Comparison of ENCODE assay signal across 9 mouse cellular contexts in the genomic region with DNA sequence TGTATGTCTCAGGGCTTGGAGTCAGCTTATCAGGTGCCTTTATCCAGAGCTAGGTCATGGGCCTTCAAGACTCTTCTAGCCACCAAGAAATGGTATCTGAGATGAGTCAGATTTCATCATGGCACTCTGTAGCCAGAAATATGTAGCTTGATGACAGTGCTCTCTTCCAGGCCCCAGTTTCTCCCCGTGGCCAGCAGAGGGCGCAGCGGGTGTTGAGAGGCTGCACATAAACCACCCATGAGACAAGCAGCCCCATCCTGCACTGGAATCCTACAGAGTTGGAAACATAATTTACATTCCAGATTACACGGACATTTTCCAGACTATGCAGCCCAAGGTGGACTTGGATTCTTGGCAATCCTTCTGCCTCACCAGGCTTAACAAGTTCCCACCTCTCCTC. TPM values are rescaled to one million over a fixed set of nuclear protein-coding genes. Genes with fewer than 3 reads are reported as not detected.
DNase-seq lines count a peak whose midpoint lies in the region; ATAC-seq lines count a peak whose summit lies in the region.
"Had no signal": no experiment of that assay in that cellular context is flagged by ENCODE, and none has a peak within 500 bp of the region (broad histone marks: within the 10 kb centered on the region; RNA-seq: fewer than 3 reads in every experiment).

No protein-coding gene starts in this region.

- DNase-seq in B cell, adult 2 months, result peak; percentile 82
- DNase-seq in NIH3T3 (ENCODE audit: low read depth), result peak; percentile 86
- peak; percentile 61 for DNase-seq in cerebellum, adult 9-11 months
- peak; percentile 48 for DNase-seq in gastrocnemius, postnatal 25 days
- peak; percentile 39 for DNase-seq in large intestine, adult 2 months (ENCODE audit: low read depth, low spot score)
- peak; percentile 66 for DNase-seq in right cerebral cortex, postnatal 25 days
- DNase-seq in urinary bladder, postnatal 4 days (ENCODE audit: low spot score in 2 of 2), result peak; percentile 58 to 81

- no peaks in the 10 kb centered on the region for H3K4me1 ChIP-seq in lung, embryonic 16.5 days (replicated peaks; ENCODE audit: control insufficient read depth, insufficient read depth, low read length)

- 10% methylated on average over 4 of the region's 4 CpGs for WGBS in large intestine, adult 2 months
- WGBS in lung, embryonic 16.5 days, result 8% methylated on average over 4 of the region's 4 CpGs

- H3K4me2 ChIP-seq in lung, embryonic 16.5 days (ENCODE audit: low read depth, low read length), result no peak overlapping the region

- no peak overlapping the region for H3K27ac ChIP-seq in lung, embryonic 16.5 days (ENCODE audit: low read length)
- H3K27ac ChIP-seq: macrophage had no signal

- H3K9ac ChIP-seq in lung, embryonic 16.5 days (ENCODE audit: low read length), result no peak overlapping the region

- H3K4me3 ChIP-seq in lung, embryonic 16.5 days (ENCODE audit: low read length), result no peak overlapping the region

- peak; percentile 47; the same call in 1 of the 2 replicates for ATAC-seq in lung, embryonic 16.5 days (ENCODE audit: low read depth)

- H3K36me3 ChIP-seq in lung, embryonic 16.5 days (ENCODE audit: control insufficient read depth, insufficient read depth, low read length), result peaks cover 43% of the 10 kb centered on the region

- no peaks in the 10 kb centered on the region for H3K27me3 ChIP-seq in lung, embryonic 16.5 days (ENCODE audit: control insufficient read depth, insufficient read depth, low read depth, low read length)

- no peaks in the 10 kb centered on the region for H3K9me3 ChIP-seq in lung, embryonic 16.5 days (ENCODE audit: control insufficient read depth, low read length)

RNA-seq across cellular contexts. Expression of a gene that starts 17.6 kb away (rescaled TPM):
- not detected for total RNA-seq in gastrocnemius, postnatal 25 days (2021)
- 0.63 and 0.84 TPM in 2 replicates for polyA plus RNA-seq in large intestine, adult 2 months (2012; rRNA removed)
- polyA plus RNA-seq in lung, embryonic 16.5 days (2015; fragmentation: Nextera tagmentation; extraction: Ambion mirVana), result 0.48 and 0.50 TPM in 2 replicates
- polyA plus RNA-seq: macrophage had no signal

RNA-seq across cellular contexts. Expression of a gene that starts 29.5 kb away (rescaled TPM):
- total RNA-seq in gastrocnemius, postnatal 25 days (2021), result 10 to 100 TPM; 25.0 to 31.4 TPM
- 26.6 and 38.3 TPM in 2 replicates for polyA plus RNA-seq in large intestine, adult 2 months (2012; rRNA removed)
- polyA plus RNA-seq in lung, embryonic 16.5 days (2015; fragmentation: Nextera tagmentation; extraction: Ambion mirVana), result 62.2 and 69.2 TPM in 2 replicates

RNA-seq across cellular contexts. Expression of a gene that starts 32.4 kb away (rescaled TPM):
- total RNA-seq in gastrocnemius, postnatal 25 days (2021), result not detected
- 606 and 786 TPM in 2 replicates for polyA plus RNA-seq in large intestine, adult 2 months (2012; rRNA removed)
- 0.35 and 1.8 TPM in 2 replicates for polyA plus RNA-seq in lung, embryonic 16.5 days (2015; fragmentation: Nextera tagmentation; extraction: Ambion mirVana)
- polyA plus RNA-seq: macrophage had no signal

RNA-seq across cellular contexts. Expression of a gene that starts 43.8 kb away (rescaled TPM):
- not detected for total RNA-seq in gastrocnemius, postnatal 25 days (2021)
- 0.38 TPM in 1 of 2 replicates, not detected in the other for polyA plus RNA-seq in large intestine, adult 2 months (2012; rRNA removed)
- not detected in 2 replicates for polyA plus RNA-seq in lung, embryonic 16.5 days (2015; fragmentation: Nextera tagmentation; extraction: Ambion mirVana)
- polyA plus RNA-seq: macrophage had no signal

Comparison
In these comparisons a context has a peak if more than half of its experiments do, and no peak if none do; other contexts are left out.
1. RNA of a gene that starts 32.4 kb away (polyA plus RNA-seq): 606 to 786 TPM in large intestine, adult 2 months; 0.35 to 1.8 TPM in lung, embryonic 16.5 days; every median in the first group is over 100 times any median in the second.
2. Peak in every context shown above with its lines, with median percentiles within 50 percentile points of each other: DNase-seq.